Mouse (Mus musculus) olfactory bulb, adult 2 months (tissue): ENCODE data around the gene Ccdc117.

Experiments
- CTCF ChIP-seq: fragments of 200-500 bp; IDR thresholded peaks from 2 replicates; pipeline ENCODE4 v1.5.1; 2012; ENCODE audit warnings: low read depth, mild to moderate bottlenecking, low read length, moderate library complexity; ENCODE audit not compliant: insufficient read depth
- POLR2A ChIP-seq: fragments of 200-500 bp; IDR thresholded peaks from 2 replicates; pipeline ENCODE4 v1.6.1; 2012; ENCODE audit warnings: mild to moderate bottlenecking, low read depth, low read length, moderate library complexity; ENCODE audit not compliant: insufficient read depth

- no peak for TF ChIP-seq CTCF
- no peak for TF ChIP-seq POLR2A
Measured at GRCm38 (mm10) chr11:5528841-5529240, 13.1 kb downstream of the Ccdc117 start.
